In genomic region chr1:63182636-63183270, GRCm38 (mm10) we compare ENCODE assay signal across 10 mouse cellular contexts. TPM values are rescaled to one million over a fixed set of nuclear protein-coding genes. Genes with fewer than 3 reads are reported as not detected.
A peak's percentile ranks its signal among the peaks of the same experiment; 100 is the strongest.
DNase-seq lines count a peak whose midpoint lies in the region; ATAC-seq and TF ChIP-seq lines count a peak whose summit lies in the region.
"Had no signal": no experiment of that assay in that cellular context is flagged by ENCODE, and none has a peak within 500 bp of the region (broad histone marks: within the 10 kb centered on the region; RNA-seq: fewer than 3 reads in every experiment).

No protein-coding gene starts in this region.

- H3K27me3 ChIP-seq in liver, embryonic 14.5 days (ENCODE audit: control insufficient read depth, insufficient read depth, low read length), result no peaks in the 10 kb centered on the region
- no peaks in the 10 kb centered on the region for H3K27me3 ChIP-seq in liver, embryonic 11.5 days (replicated peaks; ENCODE audit: control insufficient read depth, insufficient read depth, low read length)
- H3K27me3 ChIP-seq in embryonic facial prominence, embryonic 10.5 days (replicated peaks; ENCODE audit: low read depth, poor library complexity, severe bottlenecking), result no peaks in the 10 kb centered on the region
- no peaks in the 10 kb centered on the region for H3K27me3 ChIP-seq in hindbrain, embryonic 13.5 days
- H3K27me3 ChIP-seq in limb, embryonic 10.5 days (ENCODE audit: low read depth, poor library complexity, severe bottlenecking), result no peaks in the 10 kb centered on the region
- H3K27me3 ChIP-seq: embryonic facial prominence, embryonic 12.5 days; limb, embryonic 12.5 days had no signal

- DNase-seq in liver, embryonic 14.5 days (ENCODE audit: low read depth in 3 of 3, low spot score in 3 of 3), result no peak
- DNase-seq in liver, embryonic 11.5 days (ENCODE audit: low spot score), result no peak
- peak; percentile 25 for DNase-seq in T-cell, adult 2 months (ENCODE audit: low spot score)
- DNase-seq in embryonic facial prominence, embryonic 10.5 days (ENCODE audit: low spot score), result peak; percentile 52
- DNase-seq in limb, embryonic 10.5 days (ENCODE audit: low spot score), result peak; percentile 56
- peak; percentile 59 for DNase-seq in retina, postnatal 1 day
- DNase-seq in Muller cell, postnatal 12 days (ENCODE audit: inconsistent ontology term), result no peak

- H3K36me3 ChIP-seq in liver, embryonic 14.5 days (replicated peaks; ENCODE audit: control insufficient read depth, insufficient read depth, low read depth), result peaks cover 24% of the 10 kb centered on the region
- H3K36me3 ChIP-seq in liver, embryonic 11.5 days (ENCODE audit: control insufficient read depth, insufficient read depth, low read length), result peaks cover 17% of the 10 kb centered on the region
- H3K36me3 ChIP-seq in embryonic facial prominence, embryonic 10.5 days (replicated peaks), result peaks cover 53% of the 10 kb centered on the region
- peaks cover 22% of the 10 kb centered on the region for H3K36me3 ChIP-seq in hindbrain, embryonic 13.5 days
- peaks cover 47% of the 10 kb centered on the region for H3K36me3 ChIP-seq in limb, embryonic 10.5 days

- no peak overlapping the region for H3K4me3 ChIP-seq in liver, embryonic 14.5 days (ENCODE audit: insufficient read depth in 1 of 2, low read depth in 2 of 2, low read length in 2 of 2)
- H3K4me3 ChIP-seq in liver, embryonic 11.5 days (ENCODE audit: low read depth, low read length), result no peak overlapping the region
- H3K4me3 ChIP-seq in embryonic facial prominence, embryonic 10.5 days, result no peak overlapping the region
- H3K4me3 ChIP-seq in hindbrain, embryonic 13.5 days, result no peak overlapping the region
- no peak overlapping the region for H3K4me3 ChIP-seq in limb, embryonic 10.5 days
- H3K4me3 ChIP-seq: embryonic facial prominence, embryonic 12.5 days; limb, embryonic 12.5 days had no signal

- H3K9ac ChIP-seq in liver, embryonic 14.5 days (replicated peaks), result no peak overlapping the region
- no peak overlapping the region for H3K9ac ChIP-seq in liver, embryonic 11.5 days (ENCODE audit: low read depth, low read length)
- H3K9ac ChIP-seq in hindbrain, embryonic 13.5 days, result no peak overlapping the region
- H3K9ac ChIP-seq: embryonic facial prominence, embryonic 12.5 days; limb, embryonic 12.5 days had no signal

- no peak for TF ChIP-seq EP300 in liver, embryonic 14.5 days (IDR thresholded peaks at IDR 0.05; ENCODE audit: low read depth)

- H3K4me1 ChIP-seq in liver, embryonic 14.5 days (replicated peaks; ENCODE audit: control insufficient read depth in 2 of 2, insufficient read depth in 2 of 2, low read length in 1 of 2), result peaks cover 0 to 7% of the 10 kb centered on the region in 2 experiments; a peak in 3 of 4 replicates
- peaks cover 6% of the 10 kb centered on the region; the same call in 1 of the 2 replicates for H3K4me1 ChIP-seq in liver, embryonic 11.5 days (replicated peaks; ENCODE audit: control insufficient read depth, insufficient read depth, low read length)
- H3K4me1 ChIP-seq in embryonic facial prominence, embryonic 10.5 days, result peaks cover 10% of the 10 kb centered on the region
- peaks cover 10% of the 10 kb centered on the region for H3K4me1 ChIP-seq in hindbrain, embryonic 13.5 days (replicated peaks)
- peaks cover 9% of the 10 kb centered on the region for H3K4me1 ChIP-seq in limb, embryonic 10.5 days

- no peak overlapping the region for H3K27ac ChIP-seq in liver, embryonic 14.5 days
- H3K27ac ChIP-seq in liver, embryonic 11.5 days (ENCODE audit: low read depth, low read length), result no peak overlapping the region
- H3K27ac ChIP-seq in embryonic facial prominence, embryonic 10.5 days (replicated peaks), result no peak overlapping the region
- H3K27ac ChIP-seq in hindbrain, embryonic 13.5 days, result 0 out of 2 replicates have a peak overlapping the region, but pooled peaks have one; percentile 52
- H3K27ac ChIP-seq in limb, embryonic 10.5 days, result no peak overlapping the region
- H3K27ac ChIP-seq: embryonic facial prominence, embryonic 12.5 days; limb, embryonic 12.5 days had no signal

- peak; percentile 60 for TF ChIP-seq CTCF in liver, embryonic 14.5 days (IDR thresholded peaks at IDR 0.05; ENCODE audit: low read depth)

- H3K4me2 ChIP-seq in liver, embryonic 14.5 days (ENCODE audit: low read depth), result no peak overlapping the region
- no peak overlapping the region for H3K4me2 ChIP-seq in liver, embryonic 11.5 days
- H3K4me2 ChIP-seq in hindbrain, embryonic 13.5 days, result no peak overlapping the region
- H3K4me2 ChIP-seq: embryonic facial prominence, embryonic 12.5 days; limb, embryonic 12.5 days had no signal

- no peak for ATAC-seq in liver, embryonic 14.5 days (ENCODE audit: insufficient read depth)
- no peak for ATAC-seq in liver, embryonic 11.5 days (replicated peaks; ENCODE audit: low FRiP score)
- no peak for ATAC-seq in hindbrain, embryonic 13.5 days (ENCODE audit: low FRiP score)

- WGBS in liver, embryonic 14.5 days (ENCODE audit: insufficient replicate concordance), result 58% methylated on average over 10 of the region's 10 CpGs
- WGBS in liver, embryonic 11.5 days, result 61% methylated on average over 10 of the region's 10 CpGs
- WGBS in embryonic facial prominence, embryonic 10.5 days, result 67% methylated on average over 10 of the region's 10 CpGs
- WGBS in hindbrain, embryonic 13.5 days, result 65% methylated on average over 10 of the region's 10 CpGs
- 70% methylated on average over 10 of the region's 10 CpGs for WGBS in limb, embryonic 10.5 days

- H3K9me3 ChIP-seq in liver, embryonic 14.5 days (ENCODE audit: control insufficient read depth, low read length), result no peaks in the 10 kb centered on the region
- H3K9me3 ChIP-seq in liver, embryonic 11.5 days (ENCODE audit: control insufficient read depth, low read length), result no peaks in the 10 kb centered on the region
- H3K9me3 ChIP-seq in embryonic facial prominence, embryonic 10.5 days, result no peaks in the 10 kb centered on the region
- no peaks in the 10 kb centered on the region for H3K9me3 ChIP-seq in hindbrain, embryonic 13.5 days
- H3K9me3 ChIP-seq in limb, embryonic 10.5 days (replicated peaks), result no peaks in the 10 kb centered on the region
- H3K9me3 ChIP-seq: embryonic facial prominence, embryonic 12.5 days; limb, embryonic 12.5 days had no signal

RNA-seq across cellular contexts. Expression of gene Ndufs1, which starts 6.1 kb away (rescaled TPM):
- 38.2 and 57.9 TPM in 2 replicates for polyA plus RNA-seq in liver, embryonic 14.5 days (2012; rRNA removed)
- polyA plus RNA-seq in liver, embryonic 14.5 days (2014; fragmentation: Nextera tagmentation; extraction: Ambion mirVana), result 108 and 122 TPM in 2 replicates
- polyA plus RNA-seq in liver, embryonic 11.5 days (2014; fragmentation: Nextera tagmentation; extraction: Ambion mirVana), result 184 and 197 TPM in 2 replicates
- polyA plus RNA-seq in embryonic facial prominence, embryonic 10.5 days (2016; fragmentation: Nextera tagmentation; extraction: Ambion mirVana), result 142 and 149 TPM in 2 replicates
- 139 and 141 TPM in 2 replicates for polyA plus RNA-seq in hindbrain, embryonic 13.5 days (2015; fragmentation: Nextera tagmentation; extraction: Ambion mirVana)
- polyA plus RNA-seq in limb, embryonic 10.5 days (2016; fragmentation: Nextera tagmentation; extraction: Ambion mirVana), result 151 and 163 TPM in 2 replicates

RNA-seq across cellular contexts. Expression of gene Eef1b2, which starts 6.1 kb away (rescaled TPM):
- 383 and 523 TPM in 2 replicates for polyA plus RNA-seq in liver, embryonic 14.5 days (2012; rRNA removed)
- polyA plus RNA-seq in liver, embryonic 14.5 days (2014; fragmentation: Nextera tagmentation; extraction: Ambion mirVana), result 382 TPM in 2 replicates
- 694 and 775 TPM in 2 replicates for polyA plus RNA-seq in liver, embryonic 11.5 days (2014; fragmentation: Nextera tagmentation; extraction: Ambion mirVana)
- polyA plus RNA-seq in embryonic facial prominence, embryonic 10.5 days (2016; fragmentation: Nextera tagmentation; extraction: Ambion mirVana), result 653 and 654 TPM in 2 replicates
- polyA plus RNA-seq in hindbrain, embryonic 13.5 days (2015; fragmentation: Nextera tagmentation; extraction: Ambion mirVana), result 472 and 482 TPM in 2 replicates
- polyA plus RNA-seq in limb, embryonic 10.5 days (2016; fragmentation: Nextera tagmentation; extraction: Ambion mirVana), result 676 and 742 TPM in 2 replicates

RNA-seq across cellular contexts. Expression of gene Gpr1, which starts 31.6 kb away (rescaled TPM):
- polyA plus RNA-seq in liver, embryonic 14.5 days (2012; rRNA removed), result not detected in 2 replicates
- polyA plus RNA-seq in liver, embryonic 14.5 days (2014; fragmentation: Nextera tagmentation; extraction: Ambion mirVana), result not detected in 2 replicates
- polyA plus RNA-seq in liver, embryonic 11.5 days (2014; fragmentation: Nextera tagmentation; extraction: Ambion mirVana), result 0.09 and 0.14 TPM in 2 replicates
- 0.10 and 0.12 TPM in 2 replicates for polyA plus RNA-seq in embryonic facial prominence, embryonic 10.5 days (2016; fragmentation: Nextera tagmentation; extraction: Ambion mirVana)
- polyA plus RNA-seq in hindbrain, embryonic 13.5 days (2015; fragmentation: Nextera tagmentation; extraction: Ambion mirVana), result 0.47 and 0.73 TPM in 2 replicates
- 0.08 and 0.15 TPM in 2 replicates for polyA plus RNA-seq in limb, embryonic 10.5 days (2016; fragmentation: Nextera tagmentation; extraction: Ambion mirVana)

Comparison
In these comparisons a context has a peak if more than half of its experiments do, and no peak if none do; other contexts are left out.
1. DNase-seq: peak in T-cell, adult 2 months (single experiment), embryonic facial prominence, embryonic 10.5 days (single experiment), limb, embryonic 10.5 days (single experiment) and retina, postnatal 1 day (single experiment); none in liver, embryonic 14.5 days (0 of 3), liver, embryonic 11.5 days (single experiment) and Muller cell, postnatal 12 days (single experiment).